Mouse (Mus musculus) heart, embryonic 15.5 days (tissue): Measurements from ENCODE around the gene Pip4k2b. TPM values are rescaled to one million over a fixed set of nuclear protein-coding genes. Genes with fewer than 3 reads are reported as not detected.
"Not testable (repeated sequence)": the region's sequence is repeated elsewhere in the genome, so short reads cannot be mapped to it uniquely, and the experiment has no call there.

Source experiments
- ATAC-seq: fragments of 200-750 bp; cut with Nextera tagmentation; replicated peaks from 2 replicates; pipeline ENCODE4 v1.8.0; 2017; ENCODE audit warnings: low read depth, moderate TSS enrichment; ENCODE audit not compliant: insufficient number of reproducible peaks, insufficient read depth, low FRiP score
- H3K27ac ChIP-seq: fragments of 300-500 bp; sonication (generic); 2 replicates; pipeline ENCODE4 v1.5.1; 2015; ENCODE audit warnings: mild to moderate bottlenecking, inconsistent platforms
- H3K27me3 ChIP-seq: fragments of 300-500 bp; sonication (generic); 2 replicates; pipeline ENCODE4 v1.6.1; 2015; ENCODE audit warnings: inconsistent platforms
- H3K36me3 ChIP-seq: fragments of 300-500 bp; sonication (generic); 2 replicates; pipeline ENCODE4 v1.6.1; 2015; ENCODE audit warnings: mild to moderate bottlenecking, inconsistent platforms
- H3K4me1 ChIP-seq: fragments of 300-500 bp; sonication (generic); replicated peaks from 2 replicates; pipeline ENCODE4 v1.6.1; 2015; ENCODE audit warnings: inconsistent platforms
- H3K4me2 ChIP-seq: fragments of 300-500 bp; sonication (generic); 2 replicates; pipeline ENCODE4 v1.6.1; 2015; ENCODE audit warnings: inconsistent platforms, mild to moderate bottlenecking, moderate library complexity
- H3K4me3 ChIP-seq: fragments of 300-500 bp; sonication (generic); 2 replicates; pipeline ENCODE4 v1.5.1; 2015; ENCODE audit warnings: mild to moderate bottlenecking, inconsistent platforms
- H3K9ac ChIP-seq: fragments of 300-500 bp; sonication (generic); 2 replicates; pipeline ENCODE4 v1.6.1; 2015; ENCODE audit warnings: mild to moderate bottlenecking, inconsistent platforms
- H3K9me3 ChIP-seq: fragments of 300-500 bp; sonication (generic); replicated peaks from 2 replicates; pipeline ENCODE4 v1.6.1; 2016; ENCODE audit warnings: inconsistent platforms
- WGBS: fragments of 180-500 bp; shearing (Covaris S2); methylation state at CpG from one replicate; pipeline ENCODE4 v1.1.7; 2015; ENCODE audit warnings: mixed read lengths; 5-methylcytosine and 5-hydroxymethylcytosine counted together
- polyA plus RNA-seq: library from polyadenylated mRNA; unstranded; fragments of >200 nt; fragmentation: Nextera tagmentation; extraction: Ambion mirVana; gene quantifications from 2 replicates; pipeline ENCODE4 v1.2.1, GENCODE M21; 2015

Gene Pip4k2b
- polyA plus RNA-seq, 1 experiment from 2014 or later = 0.82 TPM

- no peak for ATAC-seq
- peaks cover 43% of the 10 kb centered on the region for H3K36me3 ChIP-seq
- H3K4me3 ChIP-seq = no peak overlapping the region
- H3K27ac ChIP-seq = no peak overlapping the region
- H3K9ac ChIP-seq = no peak overlapping the region
- H3K4me2 ChIP-seq = no peak overlapping the region
- H3K4me1 ChIP-seq = peaks cover 11% of the 10 kb centered on the region
- H3K9me3 ChIP-seq = no peaks in the 10 kb centered on the region
- WGBS = 82% methylated on average over 8 of the region's 8 CpGs
- no peaks in the 10 kb centered on the region for H3K27me3 ChIP-seq
These were observed 3.3 kb upstream of the Pip4k2b start for GRCm38 (mm10) chr11:97747773-97748172.

GRCm38 (mm10) chr11:97745331-97745721, 822 bp upstream of the Pip4k2b start:
- Histone ChIP-seq H3K9ac (no peak overlapping the region; the same call in 1 of the 2 replicates), H3K4me3 (peak overlapping the region; percentile 95), H3K27me3 (no peaks in the 10 kb centered on the region), H3K4me2 (peak overlapping the region; percentile 64), H3K4me1 (peaks cover 22% of the 10 kb centered on the region), H3K27ac (no peak overlapping the region), H3K9me3 (no peaks in the 10 kb centered on the region), H3K36me3 (peaks cover 23% of the 10 kb centered on the region)
- no peak for ATAC-seq
- WGBS = 8% methylated on average over 13 of the region's 13 CpGs

GRCm38 (mm10) chr11:97744718-97745330, 320 bp upstream of the Pip4k2b start:
- peak overlapping the region; percentile 94 for H3K9ac ChIP-seq
- ATAC-seq = peak; percentile 96
- no peaks in the 10 kb centered on the region for H3K9me3 ChIP-seq
- H3K4me3 ChIP-seq = peak overlapping the region; percentile 95
- H3K4me1 ChIP-seq = peaks cover 22% of the 10 kb centered on the region
- H3K27me3 ChIP-seq = no peaks in the 10 kb centered on the region
- WGBS = under 1% methylated on average over 57 of the region's 57 CpGs
- H3K4me2 ChIP-seq = peak overlapping the region; percentile 84
- peak overlapping the region; percentile 92 for H3K27ac ChIP-seq
- H3K36me3 ChIP-seq = peaks cover 20% of the 10 kb centered on the region; the same call in 1 of the 2 replicates

- H3K4me1 ChIP-seq = peaks cover 22% of the 10 kb centered on the region
- H3K27ac ChIP-seq = no peak overlapping the region
- H3K27me3 ChIP-seq = no peaks in the 10 kb centered on the region
- H3K4me2 ChIP-seq = peak overlapping the region; percentile 84
- H3K9ac ChIP-seq = peak overlapping the region; percentile 94
- H3K9me3 ChIP-seq = no peaks in the 10 kb centered on the region
- peaks cover 15% of the 10 kb centered on the region; the same call in 1 of the 2 replicates for H3K36me3 ChIP-seq
- ATAC-seq = no peak
- H3K4me3 ChIP-seq = peak overlapping the region; percentile 95
- 26% methylated on average over 9 of the region's 9 CpGs for WGBS
These were observed 1.1 kb downstream of the Pip4k2b start for GRCm38 (mm10) chr11:97743423-97743822.

- peak overlapping the region; percentile 95; the same call in 1 of the 2 replicates for H3K4me3 ChIP-seq
These were observed 1.9 kb downstream of the Pip4k2b start for GRCm38 (mm10) chr11:97742591-97742990.

GRCm38 (mm10) chr11:97742157-97742556, 2.3 kb downstream of the Pip4k2b start:
- no peak overlapping the region for H3K9ac ChIP-seq
- WGBS = 79% methylated on average over 5 of the region's 5 CpGs

More at GRCm38 (mm10) chr11:97742591-97742990, 1.9 kb downstream of the Pip4k2b start:
- peaks cover 15% of the 10 kb centered on the region; the same call in 1 of the 2 replicates for H3K36me3 ChIP-seq
- peak overlapping the region; percentile 84 for H3K4me2 ChIP-seq
- no peaks in the 10 kb centered on the region for H3K9me3 ChIP-seq
- peaks cover 22% of the 10 kb centered on the region for H3K4me1 ChIP-seq
- ATAC-seq = no peak
- 80% methylated on average over 9 of the region's 9 CpGs for WGBS
- H3K9ac ChIP-seq = no peak overlapping the region
- no peaks in the 10 kb centered on the region for H3K27me3 ChIP-seq
- H3K27ac ChIP-seq = no peak overlapping the region

GRCm38 (mm10) chr11:97740190-97740589, 4.3 kb downstream of the Pip4k2b start:
- no peak overlapping the region for H3K4me2 ChIP-seq
- H3K27me3 ChIP-seq = no peaks in the 10 kb centered on the region
- H3K4me1 ChIP-seq = peaks cover 20% of the 10 kb centered on the region
- no peak overlapping the region for H3K4me3 ChIP-seq
- H3K27ac ChIP-seq = peak overlapping the region; percentile 50
- ATAC-seq = no peak
- peak overlapping the region; percentile 15 for H3K9ac ChIP-seq
- H3K36me3 ChIP-seq = no peaks in the 10 kb centered on the region
- no peaks in the 10 kb centered on the region for H3K9me3 ChIP-seq
- WGBS = 51% methylated on average over 7 of the region's 7 CpGs

More at GRCm38 (mm10) chr11:97742157-97742556, 2.3 kb downstream of the Pip4k2b start:
- ATAC-seq = no peak
- Histone ChIP-seq H3K27ac (no peak overlapping the region), H3K36me3 (peaks cover 12% of the 10 kb centered on the region; the same call in 1 of the 2 replicates), H3K9me3 (no peaks in the 10 kb centered on the region), H3K4me3 (no peak overlapping the region), H3K4me2 (no peak overlapping the region; the same call in 1 of the 2 replicates), H3K4me1 (peaks cover 22% of the 10 kb centered on the region), H3K27me3 (no peaks in the 10 kb centered on the region)

GRCm38 (mm10) chr11:97739155-97739554, 5.3 kb downstream of the Pip4k2b start:
- Histone ChIP-seq H3K4me3 (no peak overlapping the region), H3K27ac (no peak overlapping the region), H3K4me2 (no peak overlapping the region), H3K27me3 (no peaks in the 10 kb centered on the region), H3K4me1 (peaks cover 19% of the 10 kb centered on the region), H3K9ac (no peak overlapping the region), H3K9me3 (no peaks in the 10 kb centered on the region), H3K36me3 (no peaks in the 10 kb centered on the region)
- no peak for ATAC-seq
- WGBS = 92% methylated on average over 3 of the region's 3 CpGs

- H3K9ac ChIP-seq = no peak overlapping the region
- H3K36me3 ChIP-seq = no peaks in the 10 kb centered on the region
- no peak overlapping the region for H3K4me2 ChIP-seq
These were observed 5.8 kb downstream of the Pip4k2b start for GRCm38 (mm10) chr11:97738703-97739102.

GRCm38 (mm10) chr11:97737600-97737999, 6.9 kb downstream of the Pip4k2b start:
- no peak overlapping the region for H3K4me2 ChIP-seq
- no peaks in the 10 kb centered on the region for H3K9me3 ChIP-seq
- H3K27me3 ChIP-seq = no peaks in the 10 kb centered on the region
- H3K4me3 ChIP-seq = no peak overlapping the region
- 66% methylated on average over 4 of the region's 4 CpGs for WGBS
- ATAC-seq = no peak
- H3K4me1 ChIP-seq = peaks cover 13% of the 10 kb centered on the region
- H3K9ac ChIP-seq = no peak overlapping the region
- H3K27ac ChIP-seq = no peak overlapping the region
- no peaks in the 10 kb centered on the region for H3K36me3 ChIP-seq

More at GRCm38 (mm10) chr11:97738703-97739102, 5.8 kb downstream of the Pip4k2b start:
- peaks cover 21% of the 10 kb centered on the region for H3K4me1 ChIP-seq
- H3K27ac ChIP-seq = no peak overlapping the region
- H3K27me3 ChIP-seq = no peaks in the 10 kb centered on the region
- no peak for ATAC-seq
- no peak overlapping the region for H3K4me3 ChIP-seq
- 60% methylated on average over 6 of the region's 6 CpGs for WGBS
- H3K9me3 ChIP-seq = no peaks in the 10 kb centered on the region

- Histone ChIP-seq H3K4me3 (no peak overlapping the region), H3K4me2 (no peak overlapping the region), H3K4me1 (peaks cover 8% of the 10 kb centered on the region; the same call in 1 of the 2 replicates), H3K36me3 (peaks cover 9% of the 10 kb centered on the region; the same call in 1 of the 2 replicates), H3K9me3 (no peaks in the 10 kb centered on the region), H3K9ac (no peak overlapping the region), H3K27me3 (no peaks in the 10 kb centered on the region), H3K27ac (no peak overlapping the region)
- WGBS = 86% methylated on average over 5 of the region's 5 CpGs
- ATAC-seq = no peak
These were observed 7.9 kb downstream of the Pip4k2b start for GRCm38 (mm10) chr11:97736645-97737044.

- WGBS = 83% methylated on average over 5 of the region's 5 CpGs
- not testable (repeated sequence) for H3K4me1 ChIP-seq, ATAC-seq
These were observed 9.7 kb downstream of the Pip4k2b start for GRCm38 (mm10) chr11:97734810-97735209.

More at GRCm38 (mm10) chr11:97734810-97735209, 9.7 kb downstream of the Pip4k2b start:
- not testable (repeated sequence) for H3K4me3 ChIP-seq, H3K4me2 ChIP-seq, H3K9me3 ChIP-seq, H3K27ac ChIP-seq, H3K9ac ChIP-seq, H3K27me3 ChIP-seq
- peaks cover 21% of the 10 kb centered on the region for H3K36me3 ChIP-seq
